ENCODE assay signal across 9 mouse cellular contexts in genomic region chr3:27689149-27689865, GRCm38 (mm10). TPM values are rescaled to one million over a fixed set of nuclear protein-coding genes. Genes with fewer than 3 reads are reported as not detected.
DNase-seq lines count a peak whose midpoint lies in the region; ATAC-seq lines count a peak whose summit lies in the region.
"Had no signal": no experiment of that assay in that cellular context is flagged by ENCODE, and none has a peak within 500 bp of the region (broad histone marks: within the 10 kb centered on the region; RNA-seq: fewer than 3 reads in every experiment).

No protein-coding gene starts in this region.

- 0 out of 2 replicates have a peak, but pooled peaks have one; percentile 21 for ATAC-seq in forebrain, embryonic 13.5 days
- no peak for ATAC-seq in forebrain, embryonic 11.5 days (replicated peaks; ENCODE audit: low FRiP score)
- ATAC-seq in embryonic facial prominence, embryonic 15.5 days (ENCODE audit: insufficient number of reproducible peaks, low FRiP score, low TSS enrichment, low read depth), result no peak
- ATAC-seq in intestine, embryonic 15.5 days, result peak; percentile 21; the same call in 1 of the 2 replicates

- no peak overlapping the region for H3K9ac ChIP-seq in forebrain, embryonic 13.5 days
- no peak overlapping the region for H3K9ac ChIP-seq in forebrain, embryonic 11.5 days (ENCODE audit: low read length)
- no peak overlapping the region for H3K9ac ChIP-seq in embryonic facial prominence, embryonic 15.5 days
- H3K9ac ChIP-seq in intestine, embryonic 15.5 days, result no peak overlapping the region
- H3K9ac ChIP-seq: midbrain, embryonic 12.5 days had no signal

- no peaks in the 10 kb centered on the region for H3K9me3 ChIP-seq in forebrain, embryonic 13.5 days (replicated peaks)
- no peaks in the 10 kb centered on the region for H3K9me3 ChIP-seq in forebrain, embryonic 11.5 days (ENCODE audit: control insufficient read depth, low read length)
- no peaks in the 10 kb centered on the region for H3K9me3 ChIP-seq in embryonic facial prominence, embryonic 15.5 days (replicated peaks)
- H3K9me3 ChIP-seq in intestine, embryonic 15.5 days, result no peaks in the 10 kb centered on the region
- H3K9me3 ChIP-seq: midbrain, embryonic 12.5 days had no signal

- H3K4me3 ChIP-seq in forebrain, embryonic 13.5 days, result no peak overlapping the region
- H3K4me3 ChIP-seq in forebrain, embryonic 11.5 days (ENCODE audit: low read depth, low read length), result no peak overlapping the region
- H3K4me3 ChIP-seq in embryonic facial prominence, embryonic 15.5 days (replicated peaks), result no peak overlapping the region
- no peak overlapping the region for H3K4me3 ChIP-seq in intestine, embryonic 15.5 days (replicated peaks)
- H3K4me3 ChIP-seq: midbrain, embryonic 12.5 days had no signal

- no peaks in the 10 kb centered on the region for H3K27me3 ChIP-seq in forebrain, embryonic 13.5 days
- no peaks in the 10 kb centered on the region for H3K27me3 ChIP-seq in forebrain, embryonic 11.5 days (ENCODE audit: control insufficient read depth, insufficient read depth, low read length)
- no peaks in the 10 kb centered on the region for H3K27me3 ChIP-seq in embryonic facial prominence, embryonic 15.5 days
- no peaks in the 10 kb centered on the region for H3K27me3 ChIP-seq in intestine, embryonic 15.5 days (replicated peaks)
- H3K27me3 ChIP-seq: midbrain, embryonic 12.5 days had no signal

- no peaks in the 10 kb centered on the region for H3K36me3 ChIP-seq in forebrain, embryonic 13.5 days (ENCODE audit: poor library complexity, severe bottlenecking)
- no peaks in the 10 kb centered on the region for H3K36me3 ChIP-seq in forebrain, embryonic 11.5 days (ENCODE audit: control insufficient read depth, insufficient read depth, low read length)
- H3K36me3 ChIP-seq in embryonic facial prominence, embryonic 15.5 days, result 0 out of 2 replicates have a peak, but pooled peaks cover 9% of the 10 kb centered on the region
- 0 out of 2 replicates have a peak, but pooled peaks cover 2% of the 10 kb centered on the region for H3K36me3 ChIP-seq in intestine, embryonic 15.5 days
- H3K36me3 ChIP-seq: midbrain, embryonic 12.5 days had no signal

- peaks cover 16% of the 10 kb centered on the region; the same call in 1 of the 2 replicates for H3K4me1 ChIP-seq in forebrain, embryonic 13.5 days
- no peaks in the 10 kb centered on the region for H3K4me1 ChIP-seq in forebrain, embryonic 11.5 days (replicated peaks; ENCODE audit: control insufficient read depth, insufficient read depth, low read length)
- peaks cover 28% of the 10 kb centered on the region for H3K4me1 ChIP-seq in embryonic facial prominence, embryonic 15.5 days
- peaks cover 40% of the 10 kb centered on the region for H3K4me1 ChIP-seq in intestine, embryonic 15.5 days (replicated peaks)
- H3K4me1 ChIP-seq: midbrain, embryonic 12.5 days had no signal

- no peak for DNase-seq in forebrain, embryonic 11.5 days (ENCODE audit: low spot score)
- peak; percentile 89 to 95 for DNase-seq in adrenal gland, adult (ENCODE audit: inconsistent age in 2 of 2, low spot score in 1 of 2)
- peak; percentile 62 for DNase-seq in lung, postnatal 25 days (ENCODE audit: low spot score)
- no peak for DNase-seq in frontal cortex, postnatal 10 days (ENCODE audit: low spot score in 2 of 2)
- no peak for DNase-seq in retina, embryonic 14.5 days (ENCODE audit: low spot score)

- H3K27ac ChIP-seq in forebrain, embryonic 13.5 days, result no peak overlapping the region
- no peak overlapping the region for H3K27ac ChIP-seq in forebrain, embryonic 11.5 days (ENCODE audit: low read depth, low read length)
- 0 out of 2 replicates have a peak overlapping the region, but pooled peaks have one; percentile 41 for H3K27ac ChIP-seq in embryonic facial prominence, embryonic 15.5 days (replicated peaks)
- peak overlapping the region; percentile 77 for H3K27ac ChIP-seq in intestine, embryonic 15.5 days
- H3K27ac ChIP-seq: midbrain, embryonic 12.5 days had no signal

- WGBS in forebrain, embryonic 13.5 days, result 82% methylated on average over 12 of the region's 12 CpGs
- WGBS in forebrain, embryonic 11.5 days, result 91% methylated on average over 12 of the region's 12 CpGs
- 64% methylated on average over 12 of the region's 12 CpGs for WGBS in embryonic facial prominence, embryonic 15.5 days
- 58% methylated on average over 12 of the region's 12 CpGs for WGBS in intestine, embryonic 15.5 days

- H3K4me2 ChIP-seq in forebrain, embryonic 13.5 days, result no peak overlapping the region
- no peak overlapping the region for H3K4me2 ChIP-seq in forebrain, embryonic 11.5 days (ENCODE audit: low read depth, low read length, severe bottlenecking)
- no peak overlapping the region for H3K4me2 ChIP-seq in embryonic facial prominence, embryonic 15.5 days (replicated peaks)
- H3K4me2 ChIP-seq in intestine, embryonic 15.5 days (replicated peaks), result no peak overlapping the region
- H3K4me2 ChIP-seq: midbrain, embryonic 12.5 days had no signal

RNA-seq across cellular contexts. Expression of gene Fndc3b, which starts 21.8 kb away (rescaled TPM):
- 5.6 and 6.6 TPM in 2 replicates for polyA plus RNA-seq in forebrain, embryonic 13.5 days (2015; fragmentation: Nextera tagmentation; extraction: Ambion mirVana)
- 11.3 and 11.9 TPM in 2 replicates for polyA plus RNA-seq in forebrain, embryonic 11.5 days (2014; fragmentation: Nextera tagmentation; extraction: Ambion mirVana)
- 31.8 and 33.9 TPM in 2 replicates for polyA plus RNA-seq in embryonic facial prominence, embryonic 15.5 days (2015; fragmentation: Nextera tagmentation; extraction: Ambion mirVana)
- polyA plus RNA-seq in intestine, embryonic 15.5 days (2015; fragmentation: Nextera tagmentation; extraction: Ambion mirVana), result 20.1 and 21.7 TPM in 2 replicates

Comparison
In these comparisons a context has a peak if more than half of its experiments do, and no peak if none do; other contexts are left out.
1. ATAC-seq: peak in forebrain, embryonic 13.5 days (single experiment) and intestine, embryonic 15.5 days (single experiment); none in forebrain, embryonic 11.5 days (single experiment) and embryonic facial prominence, embryonic 15.5 days (single experiment).
2. H3K27ac ChIP-seq: peak in embryonic facial prominence, embryonic 15.5 days (single experiment) and intestine, embryonic 15.5 days (single experiment); none in forebrain, embryonic 13.5 days (single experiment) and forebrain, embryonic 11.5 days (single experiment).
3. DNase-seq: peak in adrenal gland, adult (2 of 2) and lung, postnatal 25 days (single experiment); none in forebrain, embryonic 11.5 days (single experiment), frontal cortex, postnatal 10 days (0 of 2) and retina, embryonic 14.5 days (single experiment).